Mouse (Mus musculus) cerebellum, adult 11-12 months (tissue): ENCODE measurements around the gene Rnf141.

Experiments
- DNase-seq: peaks from one replicate; pipeline ENCODE4 v3.0.0; 2022

The Rnf141 gene

DNA sequence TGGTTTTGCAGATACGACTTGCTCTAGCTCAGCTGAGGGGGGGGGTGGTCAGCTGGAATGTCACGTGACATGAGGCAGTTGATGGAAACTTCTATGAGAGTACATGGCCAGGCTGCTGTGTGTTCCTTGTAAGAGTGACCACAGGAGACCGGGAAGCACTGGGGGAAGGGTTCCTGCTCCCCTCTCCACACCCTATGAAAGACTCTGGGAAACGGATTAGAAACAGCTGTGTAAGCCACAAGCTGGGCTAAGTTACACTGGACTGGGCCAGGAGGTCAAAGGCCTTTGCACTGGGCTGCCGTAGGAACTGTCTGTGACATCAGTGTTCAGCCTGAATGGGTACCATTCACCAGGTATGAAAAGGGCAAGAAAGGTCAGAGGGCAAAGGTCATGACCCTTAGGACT lies 90.3 kb downstream of the Rnf141 start:
- DNase-seq: no peak

DNA sequence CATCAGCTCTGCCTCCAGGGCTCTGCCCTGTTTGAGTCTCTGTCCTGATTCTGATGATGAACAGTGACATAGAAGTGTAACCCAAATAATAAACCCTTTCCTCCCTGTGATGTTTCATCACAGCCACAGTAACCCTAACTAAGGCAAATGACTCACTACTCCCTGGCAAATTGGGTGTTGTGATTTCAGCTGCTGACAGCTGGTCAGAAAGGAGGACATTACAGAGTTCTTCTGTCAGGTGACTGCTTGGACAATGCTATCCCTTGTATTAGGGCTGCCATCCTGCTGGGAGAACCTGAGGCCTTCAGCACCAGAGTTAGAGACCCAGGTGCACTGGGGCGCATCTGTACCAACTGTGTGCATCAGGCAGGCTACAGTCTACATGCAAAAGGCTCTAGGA lies 90.9 kb downstream of the Rnf141 start:
- DNase-seq: no peak

DNA sequence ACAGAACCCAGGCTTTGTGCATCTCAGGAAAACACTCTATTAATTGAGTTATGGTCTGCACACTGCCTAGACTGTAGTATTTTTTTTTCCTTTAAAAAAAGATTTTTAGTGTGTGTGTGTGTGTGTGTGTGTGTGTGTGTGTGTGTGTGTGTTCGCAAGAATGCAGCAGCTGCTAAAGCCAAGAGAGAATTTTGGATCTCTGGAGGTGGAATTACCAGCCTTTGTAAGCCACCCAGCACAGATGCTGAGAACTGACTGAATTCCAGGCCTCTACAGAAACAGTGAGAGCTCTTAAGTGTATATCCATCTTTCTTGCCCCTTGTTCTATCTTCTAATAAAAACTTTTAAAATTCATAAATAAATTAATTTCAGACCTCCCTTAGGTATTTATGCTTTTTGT lies 92.6 kb downstream of the Rnf141 start:
- no peak for DNase-seq

DNA sequence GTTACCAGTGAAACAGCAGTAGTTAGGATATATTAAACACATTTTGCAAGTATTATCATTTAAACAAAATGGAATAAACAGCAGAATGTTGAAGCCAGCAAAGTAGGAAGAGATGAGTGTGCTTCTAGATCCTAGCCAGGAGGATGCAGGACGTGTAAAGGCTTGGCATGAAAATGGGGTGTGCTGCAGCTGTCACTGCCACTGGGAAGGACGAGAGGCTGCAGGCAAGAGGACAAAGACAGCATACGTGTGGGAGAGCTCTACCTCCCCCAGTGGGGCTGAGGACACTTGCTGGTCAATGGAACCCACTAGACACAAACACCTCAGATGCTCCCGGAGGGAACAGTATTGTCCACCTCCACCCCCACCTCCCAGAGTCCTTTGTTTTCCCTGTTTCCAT lies 93.4 kb downstream of the Rnf141 start:
- no peak for DNase-seq
